17 mouse cellular contexts compared by ENCODE assay signal in the genomic region with DNA sequence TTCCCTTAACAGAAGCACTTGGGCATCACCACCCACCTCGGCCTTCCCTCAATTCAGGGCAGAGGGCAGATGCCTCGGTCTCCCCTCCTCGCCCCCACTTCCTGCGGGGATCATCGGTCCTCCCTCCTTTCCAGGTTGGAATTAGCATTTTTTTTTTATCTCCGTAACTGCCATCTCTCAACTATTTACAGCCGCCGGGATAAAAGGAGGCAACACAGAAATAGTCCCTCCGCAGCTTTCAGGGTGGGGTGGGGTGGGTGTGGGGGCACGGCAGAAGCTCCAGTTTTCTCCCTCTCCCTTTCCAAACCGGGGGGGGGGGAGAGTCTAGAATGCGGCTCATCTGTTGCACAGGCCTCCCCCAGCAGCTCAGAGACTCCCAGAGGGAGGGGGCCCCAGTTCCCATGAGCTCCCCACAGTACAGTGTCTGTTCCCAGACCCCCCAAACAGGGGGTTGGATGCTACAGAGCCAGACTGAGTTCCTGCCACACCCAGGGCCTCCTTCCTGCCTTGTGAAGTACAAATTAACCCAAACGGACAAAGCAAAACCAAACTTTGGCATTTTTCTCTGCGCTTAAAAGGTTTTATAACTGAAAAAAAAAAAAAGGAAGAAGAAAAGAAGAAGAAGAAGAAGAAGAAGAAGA. TPM values are rescaled to one million over a fixed set of nuclear protein-coding genes. Genes with fewer than 3 reads are reported as not detected.
DNase-seq lines count a peak whose midpoint lies in the region; ATAC-seq and TF ChIP-seq lines count a peak whose summit lies in the region.
"Had no signal": no experiment of that assay in that cellular context is flagged by ENCODE, and none has a peak within 500 bp of the region (broad histone marks: within the 10 kb centered on the region; RNA-seq: fewer than 3 reads in every experiment).

No protein-coding gene starts in this region.

- no peak overlapping the region for H3K4me2 ChIP-seq in heart, embryonic 15.5 days
- no peak overlapping the region for H3K4me2 ChIP-seq in heart, embryonic 11.5 days
- H3K4me2 ChIP-seq: embryonic facial prominence, embryonic 15.5 days; forebrain, embryonic 13.5 days; hindbrain, embryonic 15.5 days had no signal

- no peak for TF ChIP-seq POLR2A in cerebellum, adult 2 months (IDR thresholded peaks at IDR 0.05; ENCODE audit: borderline replicate concordance, insufficient read depth, low read length)
- no peak for TF ChIP-seq POLR2A in testis, adult 2 months (IDR thresholded peaks at IDR 0.05; ENCODE audit: control insufficient read depth, low read depth, low read length)

- peaks cover 24% of the 10 kb centered on the region for H3K4me1 ChIP-seq in cerebellum, adult 2 months (ENCODE audit: control insufficient read depth, insufficient read depth, low read length)
- peaks cover 21% of the 10 kb centered on the region for H3K4me1 ChIP-seq in heart, embryonic 15.5 days (replicated peaks)
- H3K4me1 ChIP-seq in heart, embryonic 11.5 days (ENCODE audit: control insufficient read depth, insufficient read depth, low read length): peaks cover 20% of the 10 kb centered on the region
- peaks cover 32% of the 10 kb centered on the region for H3K4me1 ChIP-seq in testis, adult 2 months (ENCODE audit: control insufficient read depth, insufficient read depth, low read length)

- no peak for DNase-seq in cerebellum, adult 2 months
- DNase-seq in cerebellum, postnatal 10 days: no peak
- DNase-seq in testis, postnatal 10 days (ENCODE audit: low spot score): no peak
- DNase-seq in urinary bladder, adult 2 months (ENCODE audit: low spot score): no peak
- DNase-seq in cerebellum, adult 11 months: no peak
- DNase-seq: kidney, adult 2 months; left cerebral cortex, postnatal 4 days; lung, embryonic 14.5 days; right cerebral cortex, postnatal 14 days had no signal

- H3K9ac ChIP-seq in heart, embryonic 15.5 days: no peak overlapping the region
- H3K9ac ChIP-seq in heart, embryonic 11.5 days (ENCODE audit: low read depth, low read length): no peak overlapping the region
- H3K9ac ChIP-seq: embryonic facial prominence, embryonic 15.5 days; forebrain, embryonic 13.5 days; hindbrain, embryonic 15.5 days; lung, embryonic 14.5 days had no signal

- no peak for TF ChIP-seq CTCF in cerebellum, adult 2 months (IDR thresholded peaks at IDR 0.05; ENCODE audit: borderline replicate concordance, insufficient read depth, low read depth, low read length)
- TF ChIP-seq CTCF in testis, adult 2 months (IDR thresholded peaks at IDR 0.05; ENCODE audit: control insufficient read depth, insufficient read depth, insufficient replicate concordance, low read depth, low read length): no peak

- WGBS in cerebellum, adult 2 months: 51% methylated on average over 14 of the region's 14 CpGs
- 66% methylated on average over 14 of the region's 14 CpGs for WGBS in heart, embryonic 15.5 days
- WGBS in heart, embryonic 11.5 days (ENCODE audit: insufficient replicate concordance): 62% methylated on average over 14 of the region's 14 CpGs

- ATAC-seq in heart, embryonic 15.5 days (replicated peaks; ENCODE audit: insufficient number of reproducible peaks, insufficient read depth, low FRiP score, low read depth): no peak
- no peak for ATAC-seq in heart, embryonic 11.5 days (replicated peaks; ENCODE audit: insufficient number of reproducible peaks, low FRiP score, low TSS enrichment)
- ATAC-seq: forebrain, embryonic 13.5 days; Patski had no signal

- H3K4me3 ChIP-seq in cerebellum, adult 2 months (replicated peaks; ENCODE audit: insufficient read depth, low read depth, low read length): peak overlapping the region; percentile 20
- H3K4me3 ChIP-seq in heart, embryonic 15.5 days: no peak overlapping the region
- no peak overlapping the region for H3K4me3 ChIP-seq in heart, embryonic 11.5 days (ENCODE audit: low read depth, low read length)
- no peak overlapping the region for H3K4me3 ChIP-seq in testis, adult 2 months (ENCODE audit: control insufficient read depth, low read depth, low read length)
- H3K4me3 ChIP-seq: embryonic facial prominence, embryonic 15.5 days; forebrain, embryonic 13.5 days; heart, adult 2 months; hindbrain, embryonic 15.5 days had no signal

- no peaks in the 10 kb centered on the region for H3K9me3 ChIP-seq in heart, embryonic 15.5 days (replicated peaks)
- H3K9me3 ChIP-seq in heart, embryonic 11.5 days (replicated peaks; ENCODE audit: control insufficient read depth, low read length): no peaks in the 10 kb centered on the region
- H3K9me3 ChIP-seq: embryonic facial prominence, embryonic 15.5 days; forebrain, embryonic 13.5 days; hindbrain, embryonic 15.5 days had no signal

- H3K36me3 ChIP-seq in heart, embryonic 15.5 days: no peaks in the 10 kb centered on the region
- H3K36me3 ChIP-seq in heart, embryonic 11.5 days (ENCODE audit: control insufficient read depth, insufficient read depth, low read length): no peaks in the 10 kb centered on the region
- no peaks in the 10 kb centered on the region for H3K36me3 ChIP-seq in testis, adult 2 months (ENCODE audit: control insufficient read depth, insufficient read depth, low read length)
- H3K36me3 ChIP-seq: hindbrain, embryonic 15.5 days had no signal

- peak overlapping the region; percentile 70 for H3K27ac ChIP-seq in cerebellum, adult 2 months (ENCODE audit: insufficient read depth, low read length)
- H3K27ac ChIP-seq in heart, embryonic 15.5 days: peak overlapping the region; percentile 38; the same call in 1 of the 2 replicates
- no peak overlapping the region for H3K27ac ChIP-seq in heart, embryonic 11.5 days (ENCODE audit: low read depth, low read length)
- H3K27ac ChIP-seq in testis, adult 2 months (ENCODE audit: control insufficient read depth, insufficient read depth, low read depth, low read length): peak overlapping the region; percentile 68
- H3K27ac ChIP-seq: embryonic facial prominence, embryonic 15.5 days; forebrain, embryonic 13.5 days; heart, adult 2 months; hindbrain, embryonic 15.5 days had no signal

- H3K27me3 ChIP-seq in cerebellum, adult 2 months (ENCODE audit: control insufficient read depth, insufficient read depth, low read length): no peaks in the 10 kb centered on the region
- no peaks in the 10 kb centered on the region for H3K27me3 ChIP-seq in heart, embryonic 15.5 days
- H3K27me3 ChIP-seq in heart, embryonic 11.5 days (ENCODE audit: control insufficient read depth, insufficient read depth, low read length): no peaks in the 10 kb centered on the region
- H3K27me3 ChIP-seq in testis, adult 2 months (ENCODE audit: control insufficient read depth, insufficient read depth, low read length): no peaks in the 10 kb centered on the region
- H3K27me3 ChIP-seq: embryonic facial prominence, embryonic 15.5 days; forebrain, embryonic 13.5 days; hindbrain, embryonic 15.5 days; Patski had no signal

RNA-seq across cellular contexts. Expression of a gene that starts 3.4 kb away (rescaled TPM):
- 212 and 243 TPM in 2 replicates for polyA plus RNA-seq in cerebellum, adult 2 months (2012; rRNA removed)
- 11.8 and 17.6 TPM in 2 replicates for polyA plus RNA-seq in heart, embryonic 15.5 days (2015; fragmentation: Nextera tagmentation; extraction: Ambion mirVana)
- polyA plus RNA-seq in heart, embryonic 11.5 days (2014; fragmentation: Nextera tagmentation; extraction: Ambion mirVana): 8.7 and 14.0 TPM in 2 replicates
- polyA plus RNA-seq in testis, adult 2 months (2012; rRNA removed): 18.9 and 22.3 TPM in 2 replicates
- 29.4 and 29.8 TPM in 2 replicates for polyA plus RNA-seq in urinary bladder, adult 2 months (2012; rRNA removed)

RNA-seq across cellular contexts. Expression of a gene that starts 45.4 kb away (rescaled TPM):
- 325 and 326 TPM in 2 replicates for polyA plus RNA-seq in cerebellum, adult 2 months (2012; rRNA removed)
- polyA plus RNA-seq in heart, embryonic 15.5 days (2015; fragmentation: Nextera tagmentation; extraction: Ambion mirVana): 286 and 337 TPM in 2 replicates
- polyA plus RNA-seq in heart, embryonic 11.5 days (2014; fragmentation: Nextera tagmentation; extraction: Ambion mirVana): 354 and 366 TPM in 2 replicates
- 109 and 115 TPM in 2 replicates for polyA plus RNA-seq in testis, adult 2 months (2012; rRNA removed)
- 404 and 530 TPM in 2 replicates for polyA plus RNA-seq in urinary bladder, adult 2 months (2012; rRNA removed)
